Mouse (Mus musculus): ENCODE data around the gene Trak1.

Trak1 gene

GRCm38 (mm10) chr9:121477305-121477911, 180.1 kb downstream of the Trak1 start:
- peak in 1 of 2 experiments; percentile 54 for DNase-seq (ENCODE audit: low spot score in 2 of 2)

- no peak for DNase-seq (ENCODE audit: low spot score in 2 of 2)
Measured at GRCm38 (mm10) chr9:121479453-121479852, 182.2 kb downstream of the Trak1 start.

GRCm38 (mm10) chr9:121487216-121487615, 189.9 kb downstream of the Trak1 start:
- DNase-seq (ENCODE audit: low spot score in 2 of 2) = no peak

GRCm38 (mm10) chr9:121491592-121492240, 194.4 kb downstream of the Trak1 start:
- DNase-seq (ENCODE audit: low spot score in 2 of 2) = no peak

GRCm38 (mm10) chr9:121494006-121494767, 196.9 kb downstream of the Trak1 start:
- DNase-seq (ENCODE audit: low spot score in 2 of 2) = no peak

- DNase-seq (ENCODE audit: low spot score in 2 of 2) = peak; percentile 58 to 76
Measured at GRCm38 (mm10) chr9:121495529-121495928, 198.2 kb downstream of the Trak1 start, which contains the start of gene Cck. Gene Cck, minus strand, starts transcription at chr9:121495694.

GRCm38 (mm10) chr9:121496102-121496501, 198.8 kb downstream of the Trak1 start:
- peak in 1 of 2 experiments; percentile 48 for DNase-seq (ENCODE audit: low spot score in 2 of 2)

- peak; percentile 71 for DNase-seq (ENCODE audit: low spot score in 2 of 2)
Measured at GRCm38 (mm10) chr9:121505346-121505745, 208.0 kb downstream of the Trak1 start.

- peak; percentile 72 to 89 for DNase-seq (ENCODE audit: low spot score in 2 of 2)
Measured at GRCm38 (mm10) chr9:121506478-121507180, 209.3 kb downstream of the Trak1 start.

GRCm38 (mm10) chr9:121511911-121512310, 214.6 kb downstream of the Trak1 start:
- DNase-seq (ENCODE audit: low spot score in 2 of 2) = no peak

- DNase-seq (ENCODE audit: low spot score in 2 of 2) = no peak
Measured at GRCm38 (mm10) chr9:121514462-121514861, 217.2 kb downstream of the Trak1 start.

GRCm38 (mm10) chr9:121520047-121520446, 222.7 kb downstream of the Trak1 start:
- no peak for DNase-seq (ENCODE audit: low spot score in 2 of 2)

All from right cerebral cortex, postnatal 36 days (tissue).